Mouse (Mus musculus): ENCODE results near the gene Proser3. TPM values are rescaled to one million over a fixed set of nuclear protein-coding genes. Genes with fewer than 3 reads are reported as not detected.

Proser3 gene
- total RNA-seq, 2 experiments from 2014 or later = 3.9 to 4.8 TPM

DNA sequence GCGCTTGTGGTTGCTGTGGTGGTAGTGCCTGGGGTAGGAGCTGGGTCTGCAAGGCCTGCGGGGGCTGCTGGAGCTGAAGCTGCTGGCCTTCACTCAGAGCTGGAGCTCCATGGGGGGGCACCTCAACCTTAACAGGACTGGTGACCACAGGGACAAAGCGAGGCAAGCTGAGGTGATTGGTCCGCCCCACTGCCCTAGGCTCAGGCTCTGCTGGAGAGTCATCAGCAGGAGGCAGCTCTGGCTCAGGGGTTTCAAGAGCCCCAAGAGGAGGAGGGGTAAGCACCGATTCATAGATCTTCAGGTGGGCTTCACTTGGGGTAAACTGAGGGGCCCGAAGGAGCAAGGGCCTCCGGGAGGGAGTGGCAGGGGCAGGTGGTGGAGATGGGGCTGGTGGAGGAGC is 33.1 kb upstream of the Proser3 start:
- intact Hi-C loops (cut with DNase I; ENCODE audit: low total_unique reads) = no loop called here
- DNase-seq = no peak

DNA sequence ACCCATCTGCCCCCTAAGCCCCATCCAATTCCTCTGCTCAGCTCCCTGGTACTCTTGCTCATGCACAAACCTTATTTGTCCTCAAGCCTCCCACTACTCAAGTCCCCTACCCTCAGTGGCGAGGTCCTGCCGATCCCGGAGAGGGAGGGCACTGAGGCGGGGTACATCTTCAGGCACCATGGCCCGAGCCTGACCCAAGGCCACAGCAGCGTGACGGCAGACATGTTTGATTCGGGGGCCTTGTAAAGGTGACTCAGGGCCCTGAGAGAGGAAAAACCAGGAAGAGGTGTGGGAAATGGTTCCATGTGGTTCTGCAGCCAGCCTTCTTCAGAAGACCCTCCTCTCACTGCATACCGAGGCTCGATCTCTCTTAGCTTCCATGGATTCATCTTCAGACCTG is 32.2 kb upstream of the Proser3 start:
- intact Hi-C loops (cut with DNase I; ENCODE audit: low total_unique reads) = no loop called here
- DNase-seq = no peak

- no peak for DNase-seq
- intact Hi-C loops (cut with DNase I; ENCODE audit: low total_unique reads) = no loop called here
Measured at GRCm38 (mm10) chr7:30581547-30581946, 29.4 kb upstream of the Proser3 start.

DNA sequence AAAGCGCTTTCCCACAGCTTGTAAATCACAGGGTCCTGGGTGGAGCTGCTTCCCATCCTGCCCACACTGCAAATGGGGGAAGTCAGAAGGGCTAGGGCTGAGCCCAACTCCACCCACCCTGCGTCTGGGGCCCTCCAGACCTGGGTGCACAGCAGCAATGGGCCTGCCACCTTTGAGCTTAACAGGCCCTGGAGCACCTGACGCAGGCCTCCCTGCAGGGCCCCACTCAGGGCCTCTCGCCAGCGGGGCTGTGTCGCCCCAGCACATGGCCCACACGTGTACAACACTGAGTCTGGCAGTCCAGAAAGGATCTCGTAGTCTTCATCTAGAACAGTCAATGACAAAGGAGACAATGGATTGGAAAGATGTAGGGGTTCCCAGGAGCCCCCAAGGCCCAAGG is 27.9 kb upstream of the Proser3 start:
- DNase-seq = no peak
- intact Hi-C loops (cut with DNase I; ENCODE audit: low total_unique reads) = no loop called here

DNA sequence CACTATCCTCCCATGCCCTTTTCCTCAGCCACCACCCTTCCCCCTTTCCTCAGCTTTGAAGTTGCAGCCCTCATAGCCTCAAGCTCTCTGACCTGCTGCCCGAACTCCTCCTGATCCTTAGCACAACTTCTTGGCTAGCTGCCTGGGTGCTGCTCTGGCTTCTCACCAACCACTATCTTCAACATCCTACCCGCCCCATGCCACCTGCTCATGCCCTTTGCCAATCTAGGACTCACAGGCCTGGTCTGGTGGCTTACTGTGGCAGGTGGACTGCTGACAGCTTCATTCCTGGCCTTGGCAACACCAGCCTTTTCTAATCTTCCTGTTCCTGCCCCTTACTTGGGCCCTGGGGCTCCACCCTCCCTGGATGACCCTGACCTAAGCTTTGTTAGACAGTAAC is 20.9 kb upstream of the Proser3 start:
- intact Hi-C loops (cut with DNase I; ENCODE audit: low total_unique reads) = no loop called here

DNA sequence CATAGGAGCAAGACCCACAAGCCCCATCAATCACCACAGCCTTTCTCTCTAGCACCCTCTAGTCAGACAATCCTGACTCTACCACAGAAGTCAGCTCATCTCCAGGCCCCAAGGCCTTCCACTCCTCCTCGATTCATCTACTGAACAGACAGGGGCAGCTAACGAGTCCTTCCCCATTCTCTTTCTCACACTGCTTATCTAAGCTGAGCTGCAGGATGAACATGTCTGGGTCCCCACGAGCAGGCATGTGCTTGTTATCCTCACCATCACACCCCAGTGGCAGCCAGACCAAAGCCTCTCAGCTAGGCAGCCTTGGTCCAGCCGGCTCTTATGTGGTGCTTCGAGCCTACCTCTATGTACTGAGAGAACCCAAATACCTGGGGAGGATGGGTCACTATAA is 20.3 kb upstream of the Proser3 start:
- intact Hi-C loops (cut with DNase I; ENCODE audit: low total_unique reads) = no loop called here
- DNase-seq = no peak

More for the DNA sequence above, 20.9 kb upstream of the Proser3 start:
- DNase-seq = peak; percentile 73

- DNase-seq = no peak
- intact Hi-C loops (cut with DNase I; ENCODE audit: low total_unique reads) = no loop called here
Measured at GRCm38 (mm10) chr7:30567555-30567954, 15.5 kb upstream of the Proser3 start.

- intact Hi-C loops (cut with DNase I; ENCODE audit: low total_unique reads) = no loop called here
- no peak for DNase-seq
Measured at GRCm38 (mm10) chr7:30566033-30566432, 13.9 kb upstream of the Proser3 start.

DNA sequence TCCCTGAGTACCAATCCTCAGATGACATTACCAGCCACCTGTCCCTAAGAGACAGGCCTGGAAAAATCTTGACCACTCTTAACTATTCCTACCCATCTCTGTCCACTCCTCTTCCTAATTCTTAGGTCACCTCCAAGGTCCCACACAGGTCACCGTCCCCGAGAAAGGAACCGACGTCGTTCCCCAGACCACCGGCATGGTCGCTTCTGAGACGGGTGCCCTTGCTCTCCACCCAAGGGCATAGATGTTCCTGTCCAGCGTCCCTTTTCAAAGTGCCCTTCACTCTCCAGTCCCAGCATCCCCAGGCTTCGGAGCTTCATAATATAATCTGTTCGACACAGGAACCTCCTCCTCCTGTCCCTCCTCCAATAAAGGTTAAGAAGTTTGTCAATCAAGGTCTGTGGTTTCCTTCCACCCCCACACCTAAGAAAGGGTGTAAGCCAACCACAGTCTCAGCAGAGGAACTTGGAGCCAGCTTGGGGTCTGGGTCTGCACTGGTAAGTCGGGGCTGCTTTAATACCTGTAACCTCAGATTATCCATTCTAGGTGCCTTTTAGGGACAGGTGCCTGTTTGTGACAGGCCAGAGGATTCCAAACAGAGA is 13.0 kb upstream of the Proser3 start, which contains the start of gene Igflr1:
Gene Igflr1 (plus strand): TSS at position 458 of the 602 bp plus-strand sequence.
- DNase-seq = no peak
- intact Hi-C loops (cut with DNase I; ENCODE audit: low total_unique reads) = no loop called here

- no peak for DNase-seq
Measured at GRCm38 (mm10) chr7:30563906-30564280, 11.8 kb upstream of the Proser3 start.

DNA sequence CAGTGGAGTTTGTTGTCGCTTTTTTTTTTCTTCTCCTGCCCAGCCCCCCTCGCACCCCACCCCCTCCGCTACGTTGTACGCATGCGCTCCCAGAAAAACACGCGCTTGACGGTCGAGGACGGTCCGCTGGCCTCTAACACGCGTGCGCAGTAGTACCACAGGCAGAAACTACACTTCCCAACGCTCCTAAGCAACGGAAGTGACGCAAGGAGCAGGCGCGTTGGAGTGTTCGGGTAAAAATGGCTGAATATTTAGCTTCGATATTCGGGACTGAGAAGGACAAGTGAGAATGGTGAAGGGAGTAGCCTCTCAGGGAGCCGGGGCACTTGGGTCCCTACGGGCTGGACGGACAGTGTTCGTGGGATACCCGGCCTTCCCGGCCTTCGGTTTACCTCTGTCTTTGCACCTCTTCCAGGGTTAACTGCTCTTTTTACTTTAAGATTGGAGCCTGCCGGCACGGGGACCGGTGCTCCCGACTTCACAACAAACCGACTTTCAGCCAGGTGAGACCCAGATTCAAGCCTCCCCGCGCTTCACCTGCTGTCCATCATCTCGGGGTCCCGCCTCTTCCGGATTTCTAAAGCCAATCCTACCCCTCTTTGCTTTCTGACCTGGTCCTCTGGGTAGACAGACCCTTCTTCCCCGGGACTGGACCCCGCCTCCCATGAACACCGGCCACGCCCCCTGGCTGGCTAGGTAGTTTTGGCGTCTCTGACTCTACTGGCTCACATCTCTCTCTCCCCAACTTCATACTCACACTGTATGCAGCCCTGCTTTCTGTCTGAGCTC is 11.2 kb upstream of the Proser3 start, which contains the start of the genes U2af1l4, Gm49396 and Psenen:
Gene U2af1l4 (plus strand): TSS at position 185 of the 789 bp plus-strand sequence.
Gene Gm49396 (plus strand): TSS at position 228 of the 789 bp plus-strand sequence.
Gene Psenen (minus strand): TSS at position 511 of the 789 bp plus-strand sequence.
- intact Hi-C loops (cut with DNase I; ENCODE audit: low total_unique reads) = no loop called here
- peak; percentile 97 for DNase-seq

More at GRCm38 (mm10) chr7:30563906-30564280, 11.8 kb upstream of the Proser3 start:
- intact Hi-C loops (cut with DNase I; ENCODE audit: low total_unique reads) = no loop called here

DNA sequence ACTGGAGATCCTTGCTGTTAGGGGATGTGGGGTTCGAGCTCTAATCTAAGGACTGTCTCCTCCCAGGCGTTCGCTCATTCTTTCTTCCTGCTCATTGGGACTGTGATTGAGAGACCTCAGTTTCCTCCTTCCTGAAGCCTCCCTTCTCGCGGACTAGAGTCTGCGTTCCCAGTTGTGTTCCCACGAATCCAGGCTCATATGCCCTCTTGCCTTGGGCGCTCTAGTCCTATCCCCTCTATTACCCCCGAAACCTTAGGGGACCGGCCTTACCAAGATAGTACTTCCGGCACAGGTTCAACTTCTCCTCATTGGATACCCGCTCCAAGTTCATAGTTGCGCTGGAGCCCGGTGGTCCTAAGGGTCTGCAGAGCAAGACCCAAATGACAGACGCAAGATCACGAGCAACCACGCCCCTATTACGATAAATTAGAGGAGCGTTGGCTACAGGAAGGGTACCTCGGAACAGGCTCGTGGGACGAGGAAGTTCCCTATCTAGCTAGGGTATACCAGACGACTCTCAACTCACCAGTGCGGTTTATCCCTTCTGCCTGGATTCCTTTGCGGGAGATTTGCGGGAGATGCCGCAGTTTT is 10.5 kb upstream of the Proser3 start:
- DNase-seq = no peak
- intact Hi-C loops (cut with DNase I; ENCODE audit: low total_unique reads) = no loop called here

DNA sequence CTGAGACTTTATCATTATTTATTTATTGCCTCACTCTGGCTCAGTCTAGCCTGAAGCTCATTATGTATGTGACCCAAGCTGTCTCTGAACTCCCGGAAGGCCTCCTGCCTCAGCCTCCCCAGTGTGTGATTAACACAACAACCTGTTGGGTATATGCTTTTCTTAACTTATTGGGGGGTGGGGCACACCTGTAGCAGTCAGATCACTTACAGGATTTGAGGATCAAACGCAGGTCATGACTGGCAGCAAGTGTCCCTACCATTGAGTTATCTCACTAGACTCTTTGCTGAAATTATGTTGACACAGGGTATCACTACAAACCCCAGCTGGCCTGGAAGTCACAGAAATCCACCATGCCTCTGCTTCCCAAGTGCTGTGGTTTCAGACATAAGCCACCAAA is 8.2 kb upstream of the Proser3 start:
- DNase-seq = no peak
- intact Hi-C loops (cut with DNase I; ENCODE audit: low total_unique reads) = no loop called here

GRCm38 (mm10) chr7:30559443-30559954 is 7.4 kb upstream of the Proser3 start, which contains the start of gene Lin37:
Gene Lin37 (minus strand): TSS chr7:30559838.
- DNase-seq = peak; percentile 96
- intact Hi-C loops (cut with DNase I; ENCODE audit: low total_unique reads) = no loop called here

GRCm38 (mm10) chr7:30558656-30559442 is 6.8 kb upstream of the Proser3 start:
- no peak for DNase-seq
- intact Hi-C loops (cut with DNase I; ENCODE audit: low total_unique reads) = no loop called here

- DNase-seq = no peak
Measured at GRCm38 (mm10) chr7:30557901-30558514, 5.9 kb upstream of the Proser3 start.

GRCm38 (mm10) chr7:30556894-30557536 is 4.9 kb upstream of the Proser3 start:
- no peak for DNase-seq
- intact Hi-C loops (cut with DNase I; ENCODE audit: low total_unique reads) = no loop called here

More at GRCm38 (mm10) chr7:30557901-30558514, 5.9 kb upstream of the Proser3 start:
- intact Hi-C loops (cut with DNase I; ENCODE audit: low total_unique reads) = no loop called here

DNA sequence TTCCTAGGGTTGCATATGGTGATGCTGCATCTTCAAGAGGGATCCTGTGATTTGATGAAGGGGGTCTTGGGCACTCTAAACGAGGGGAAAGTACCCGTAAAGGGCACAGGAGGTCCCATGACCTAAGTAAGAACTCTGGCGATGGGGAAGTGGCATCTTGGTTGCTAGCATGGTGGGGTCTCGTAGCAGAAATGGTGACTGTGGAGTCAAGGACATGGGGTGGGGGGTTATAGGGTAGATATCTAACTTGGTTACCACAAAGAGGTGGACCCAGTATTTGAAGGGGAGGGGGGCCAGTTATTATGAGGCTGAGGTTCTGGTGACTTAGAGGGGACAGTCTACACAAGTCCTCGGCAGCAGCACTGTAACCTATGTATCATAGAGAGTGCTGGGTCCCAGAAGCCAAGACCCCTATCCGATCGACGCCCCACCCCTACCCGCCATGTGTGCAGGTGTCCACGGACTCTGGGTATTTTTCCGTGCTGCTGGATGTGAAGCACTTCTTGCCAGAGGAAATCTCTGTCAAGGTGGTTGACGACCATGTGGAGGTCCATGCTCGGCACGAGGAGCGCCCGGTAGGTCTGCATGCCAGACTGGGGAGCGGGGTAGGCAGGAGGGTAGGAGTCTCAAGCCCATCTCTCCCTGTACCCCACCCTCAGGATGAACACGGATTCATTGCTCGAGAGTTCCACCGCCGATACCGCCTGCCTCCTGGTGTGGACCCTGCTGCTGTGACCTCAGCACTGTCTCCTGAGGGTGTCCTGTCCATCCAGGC is 1.9 kb upstream of the Proser3 start:
- intact Hi-C loops (cut with DNase I; ENCODE audit: low total_unique reads) = no loop called here
- no peak for DNase-seq
